Mouse (Mus musculus) heart, postnatal 0 days (tissue): ENCODE results near the gene Faap24. TPM values are rescaled to one million over a fixed set of nuclear protein-coding genes. Genes with fewer than 3 reads are reported as not detected.

Source experiments
- ATAC-seq: fragments of 200-750 bp; cut with Nextera tagmentation; 2 replicates; pipeline ENCODE4 v1.8.0; 2017; ENCODE audit warnings: low read depth, moderate number of reproducible peaks, moderate library complexity; ENCODE audit not compliant: insufficient read depth
- DNase-seq: peaks from one replicate; pipeline ENCODE4 v3.0.0-alpha.2; 2016; ENCODE audit warnings: low spot score
- H3K27ac ChIP-seq: fragments of 300-500 bp; sonication (generic); 2 replicates; pipeline ENCODE4 v1.5.1; 2014; ENCODE audit warnings: low read depth, mild to moderate bottlenecking
- H3K27me3 ChIP-seq: fragments of 300-500 bp; sonication (generic); 2 replicates; pipeline ENCODE4 v1.6.1; 2014; ENCODE audit warnings: low read length, mixed read lengths; ENCODE audit not compliant: control insufficient read depth, insufficient read depth
- H3K36me3 ChIP-seq: fragments of 300-500 bp; sonication (generic); replicated peaks from 2 replicates; pipeline ENCODE4 v1.6.1; 2014; ENCODE audit warnings: low read length, mixed read lengths; ENCODE audit not compliant: control insufficient read depth, insufficient read depth
- H3K4me1 ChIP-seq: fragments of 300-500 bp; sonication (generic); 2 replicates; pipeline ENCODE4 v1.6.1; 2014; ENCODE audit warnings: antibody characterized with exemption; ENCODE audit not compliant: control insufficient read depth, insufficient read depth
- H3K4me2 ChIP-seq: fragments of 300-500 bp; sonication (generic); 2 replicates; pipeline ENCODE4 v1.6.1; 2014; ENCODE audit warnings: low read depth, mild to moderate bottlenecking, low read length, moderate library complexity
- H3K4me3 ChIP-seq: fragments of 300-500 bp; sonication (generic); 2 replicates; pipeline ENCODE4 v1.5.1; 2014; ENCODE audit warnings: low read depth, low read length
- H3K9ac ChIP-seq: fragments of 300-500 bp; sonication (generic); replicated peaks from 2 replicates; pipeline ENCODE4 v1.6.1; 2014; ENCODE audit warnings: low read depth, low read length, mixed read lengths
- H3K9me3 ChIP-seq: fragments of 300-500 bp; sonication (generic); replicated peaks from 2 replicates; pipeline ENCODE4 v1.6.1; 2016; ENCODE audit warnings: low read length; ENCODE audit not compliant: control insufficient read depth
- CTCF ChIP-seq: IDR thresholded peaks from 2 replicates; pipeline ENCODE4 v1.5.1; 2016; ENCODE audit warnings: antibody characterized with exemption, control low read depth, low read depth
- EP300 ChIP-seq: IDR thresholded peaks from 2 replicates; pipeline ENCODE4 v1.6.1; 2016; ENCODE audit warnings: antibody characterized with exemption, low read depth
- WGBS: fragments of 180-500 bp; shearing (Covaris S2); extraction: QIAGEN DNeasy Blood & Tissue Kit; methylation state at CpG from one replicate; pipeline ENCODE4 v1.1.7; 2014; 5-methylcytosine and 5-hydroxymethylcytosine counted together
- polyA plus RNA-seq: library from polyadenylated mRNA; unstranded; fragments of >200 nt; fragmentation: Nextera tagmentation; extraction: Ambion mirVana; gene quantifications from 2 replicates; pipeline ENCODE4 v1.2.1, GENCODE M21; 2015
- total RNA-seq: library from RNA; depleted of rRNA; stranded (reverse); fragments of >200 nt; gene quantifications from 2 replicates; pipeline ENCODE4 v1.2.3, GENCODE M21; 2014; ENCODE audit warnings: low replicate concordance; rRNA removed

Gene Faap24
- total RNA-seq, result 1.7 and 10.3 TPM in 2 replicates
- polyA plus RNA-seq, result 8.2 and 8.7 TPM in 2 replicates

- H3K9ac ChIP-seq, result peak within 1 kb of the TSS; percentile 65
- under 1% methylated on average over 28 of the region's 28 CpGs for WGBS
- peak; percentile 98 for DNase-seq
- TF ChIP-seq CTCF (no peak), EP300 (peak; percentile 67; the same call in 1 of the 2 replicates)
- H3K9me3 ChIP-seq, result no peaks in the 10 kb centered on the region
- ATAC-seq, result peak; percentile 97
- H3K27ac ChIP-seq, result 0 out of 2 replicates have a peak within 1 kb of the TSS, but pooled peaks have one; percentile 11
- H3K4me1 ChIP-seq, result peaks cover 16% of the 10 kb centered on the region
- H3K36me3 ChIP-seq, result peaks cover 27% of the 10 kb centered on the region
- H3K4me3 ChIP-seq, result peak within 1 kb of the TSS; percentile 81
- H3K4me2 ChIP-seq, result peak within 1 kb of the TSS; percentile 81
- H3K27me3 ChIP-seq, result no peaks in the 10 kb centered on the region
Observed at GRCm38 (mm10) chr7:35396542-35397168, at the start of gene Faap24, which contains the start of gene Cep89. Gene Faap24, minus strand, starts transcription at chr7:35396836. Gene Cep89, plus strand, starts transcription at chr7:35397035.

DNA sequence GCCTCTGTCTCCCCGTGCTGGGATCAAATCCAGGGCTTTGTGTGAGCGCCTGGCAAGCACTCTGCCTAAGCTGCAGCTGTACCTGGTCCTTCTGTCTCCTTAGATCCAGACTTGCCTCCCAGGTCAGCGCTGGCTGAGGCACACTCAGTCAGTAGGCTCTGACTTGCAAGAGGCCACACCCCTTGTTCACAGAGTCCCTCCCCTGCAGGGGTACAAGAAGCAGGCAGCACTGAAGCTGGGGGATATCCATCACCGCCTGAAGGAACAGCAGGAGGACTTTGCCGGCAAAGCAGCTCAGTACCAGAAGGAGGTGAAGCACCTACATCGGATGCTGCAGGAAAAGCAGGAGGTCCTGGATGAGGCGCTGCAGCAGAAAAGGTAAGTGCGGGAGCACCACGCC is 38.6 kb upstream of the Faap24 start:
- H3K36me3 ChIP-seq, result peaks cover 75% of the 10 kb centered on the region
- no peak overlapping the region for H3K4me3 ChIP-seq
- no peak overlapping the region for H3K9ac ChIP-seq
- 83% methylated on average over 9 of the region's 9 CpGs for WGBS
- H3K4me1 ChIP-seq, result no peaks in the 10 kb centered on the region
- TF ChIP-seq EP300, result no peak
- TF ChIP-seq CTCF, result no peak
- DNase-seq, result no peak
- H3K4me2 ChIP-seq, result no peak overlapping the region
- H3K27ac ChIP-seq, result no peak overlapping the region
- H3K9me3 ChIP-seq, result no peaks in the 10 kb centered on the region
- ATAC-seq, result no peak
- H3K27me3 ChIP-seq, result no peaks in the 10 kb centered on the region

DNA sequence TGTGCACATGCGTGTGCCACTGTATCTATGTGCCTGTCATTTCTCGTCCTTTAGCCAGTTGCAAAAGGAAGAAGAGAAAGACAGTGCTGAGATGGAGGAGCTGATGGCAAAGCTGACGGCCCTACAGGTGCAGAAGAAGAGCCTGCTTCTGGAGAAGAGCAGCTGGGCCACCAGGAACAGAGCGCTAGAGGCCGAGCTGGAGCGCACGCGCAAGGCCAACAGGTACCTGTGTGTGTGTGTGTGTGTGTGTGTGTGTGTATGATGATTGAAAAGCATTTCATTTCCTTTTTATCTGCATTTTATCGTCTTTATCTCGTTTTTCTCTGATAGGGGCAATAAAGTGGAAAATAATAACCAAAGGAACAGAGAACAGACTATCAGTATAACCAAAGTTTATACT is 31.5 kb upstream of the Faap24 start:
- H3K4me3 ChIP-seq, result no peak overlapping the region
- H3K9me3 ChIP-seq, result no peaks in the 10 kb centered on the region
- H3K27ac ChIP-seq, result no peak overlapping the region
- no peak overlapping the region for H3K9ac ChIP-seq
- peaks cover 75% of the 10 kb centered on the region for H3K36me3 ChIP-seq
- no peaks in the 10 kb centered on the region for H3K27me3 ChIP-seq
- DNase-seq (no peak), ATAC-seq (no peak)
- WGBS, result 91% methylated on average over 10 of the region's 10 CpGs
- no peak overlapping the region for H3K4me2 ChIP-seq
- no peaks in the 10 kb centered on the region for H3K4me1 ChIP-seq
- TF ChIP-seq CTCF (no peak), EP300 (no peak)

DNA sequence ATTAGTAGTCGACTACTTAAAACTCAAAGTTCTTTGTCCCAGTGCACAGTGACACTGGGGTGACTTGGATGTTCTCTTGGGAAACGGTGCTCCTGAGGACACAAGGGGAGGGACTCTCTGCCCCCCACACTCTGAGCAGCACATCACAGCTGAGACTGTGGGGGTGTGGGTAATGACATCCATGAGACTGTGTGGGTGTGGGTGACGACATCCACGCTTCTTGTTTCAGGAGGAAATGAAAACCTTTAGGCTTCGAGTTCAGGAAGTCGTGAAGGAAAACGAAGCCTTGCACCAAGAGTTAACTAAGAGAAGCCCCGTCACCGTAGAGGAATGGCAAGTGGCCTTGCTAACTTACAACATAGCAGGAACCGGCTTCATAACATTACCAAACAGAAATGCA is 26.4 kb upstream of the Faap24 start:
- no peak overlapping the region for H3K4me3 ChIP-seq
- DNase-seq, result no peak
- no peaks in the 10 kb centered on the region for H3K27me3 ChIP-seq
- TF ChIP-seq CTCF, result no peak
- TF ChIP-seq EP300, result no peak
- H3K9ac ChIP-seq, result no peak overlapping the region
- no peaks in the 10 kb centered on the region for H3K4me1 ChIP-seq
- WGBS, result 79% methylated on average over 10 of the region's 10 CpGs
- no peak overlapping the region for H3K27ac ChIP-seq
- no peak overlapping the region for H3K4me2 ChIP-seq
- no peak for ATAC-seq
- H3K36me3 ChIP-seq, result peaks cover 69% of the 10 kb centered on the region
- no peaks in the 10 kb centered on the region for H3K9me3 ChIP-seq

DNA sequence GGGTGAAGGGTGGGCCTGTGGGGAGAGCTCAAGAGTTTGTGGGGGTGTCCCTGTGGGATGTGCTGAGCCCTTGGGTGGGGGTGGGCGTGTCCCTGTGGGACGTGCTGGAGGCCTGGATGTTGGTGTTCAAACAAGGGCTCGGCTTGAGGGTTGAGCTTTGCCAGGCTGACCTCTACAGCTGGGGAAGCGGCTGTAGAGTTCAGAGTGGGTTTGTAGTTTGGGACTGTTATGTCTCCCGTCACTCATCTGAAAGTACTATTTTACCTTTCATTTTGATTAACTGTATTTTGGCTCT is 20.0 kb upstream of the Faap24 start:
- H3K9me3 ChIP-seq, result no peaks in the 10 kb centered on the region

More for the DNA sequence above, 20.0 kb upstream of the Faap24 start:
- TF ChIP-seq EP300 (no peak), CTCF (no peak)
- no peak overlapping the region for H3K4me2 ChIP-seq
- no peak for ATAC-seq
- no peak overlapping the region for H3K4me3 ChIP-seq
- H3K27me3 ChIP-seq, result no peaks in the 10 kb centered on the region
- no peak for DNase-seq
- H3K9ac ChIP-seq, result no peak overlapping the region
- no peak overlapping the region for H3K27ac ChIP-seq
- no peaks in the 10 kb centered on the region for H3K4me1 ChIP-seq
- 80% methylated on average over 5 of the region's 5 CpGs for WGBS
- H3K36me3 ChIP-seq, result peaks cover 74% of the 10 kb centered on the region
